Comparison of ENCODE assay signal across 8 mouse cellular contexts in the genomic region with DNA sequence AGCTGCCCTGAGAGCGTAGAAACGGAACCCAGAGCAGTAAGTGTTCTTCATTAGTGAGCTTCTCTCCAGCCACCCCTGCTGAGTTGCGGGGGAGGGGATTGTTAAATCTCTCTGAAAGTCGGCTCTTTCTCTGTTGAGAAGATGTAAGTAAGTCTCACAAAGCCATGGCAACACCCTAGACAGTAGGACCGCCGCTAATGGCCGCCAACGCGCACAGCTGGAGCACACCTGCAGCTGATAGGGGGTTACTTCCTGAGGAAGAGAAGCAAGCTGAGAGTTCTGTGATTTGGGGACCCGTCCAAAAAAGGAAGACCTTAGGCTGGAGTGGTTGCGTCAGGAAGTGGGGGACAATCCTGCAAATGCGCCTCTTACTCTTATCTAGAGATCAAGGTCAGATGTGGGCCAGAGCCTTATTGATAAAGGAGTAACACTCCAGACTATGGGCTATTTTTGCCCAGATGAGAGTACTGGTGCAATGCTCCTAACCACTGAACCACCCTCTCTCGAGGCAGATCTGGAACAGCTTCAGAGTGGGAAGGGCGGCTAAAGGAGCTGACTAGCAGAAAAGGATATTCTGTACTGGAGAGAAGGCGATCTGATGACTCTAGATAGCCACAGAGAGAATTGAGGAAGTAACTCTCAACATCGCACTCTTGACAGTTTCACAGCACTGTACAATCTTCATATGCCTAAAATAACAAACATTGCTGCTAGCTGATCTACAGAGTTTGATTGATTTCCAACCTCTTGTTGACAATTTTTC. TPM values are rescaled to one million over a fixed set of nuclear protein-coding genes. Genes with fewer than 3 reads are reported as not detected.
DNase-seq lines count a peak whose midpoint lies in the region; ATAC-seq and TF ChIP-seq lines count a peak whose summit lies in the region.

No protein-coding gene starts in this region.

- no peak overlapping the region for H3K27ac ChIP-seq in forebrain, embryonic 13.5 days
- peak overlapping the region; percentile 71 for H3K27ac ChIP-seq in intestine, postnatal 0 days (ENCODE audit: low read depth, low read length)

- H3ac ChIP-seq in myocyte (ENCODE audit: control insufficient read depth, insufficient read length): no peak overlapping the region

- TF ChIP-seq CTCF in G1E (IDR thresholded peaks at IDR 0.05; ENCODE audit: low read depth, low read length): no peak
- no peak for TF ChIP-seq CTCF in intestine, postnatal 0 days (IDR thresholded peaks at IDR 0.05; ENCODE audit: low read depth)

- H3K4me1 ChIP-seq in G1E (ENCODE audit: insufficient read depth, low read depth, low read length): peaks cover 83% of the 10 kb centered on the region
- peaks cover 21% of the 10 kb centered on the region; the same call in 1 of the 2 replicates for H3K4me1 ChIP-seq in forebrain, embryonic 13.5 days
- H3K4me1 ChIP-seq in intestine, postnatal 0 days (replicated peaks; ENCODE audit: control insufficient read depth, insufficient read depth, low read length): 0 out of 2 replicates have a peak, but pooled peaks cover 7% of the 10 kb centered on the region

- H3K27me3 ChIP-seq in G1E (ENCODE audit: insufficient read depth, low read length) (no peaks in the 10 kb centered on the region), myocyte (ENCODE audit: control insufficient read depth, insufficient read depth, insufficient read length) (no peaks in the 10 kb centered on the region)
- H3K27me3 ChIP-seq in forebrain, embryonic 13.5 days: peaks cover 18% of the 10 kb centered on the region
- no peaks in the 10 kb centered on the region for H3K27me3 ChIP-seq in intestine, postnatal 0 days (replicated peaks; ENCODE audit: control insufficient read depth, insufficient read depth, low read length)

- H3K9me3 ChIP-seq in G1E (replicated peaks): no peaks in the 10 kb centered on the region
- no peaks in the 10 kb centered on the region for H3K9me3 ChIP-seq in forebrain, embryonic 13.5 days (replicated peaks)
- no peaks in the 10 kb centered on the region for H3K9me3 ChIP-seq in intestine, postnatal 0 days (ENCODE audit: control insufficient read depth)

- TF ChIP-seq POLR2A in myocyte (IDR thresholded peaks at IDR 0.05; ENCODE audit: insufficient read length, low read depth): no peak

- 27% methylated on average over 16 of the region's 16 CpGs for WGBS in forebrain, embryonic 13.5 days
- WGBS in intestine, postnatal 0 days: 32% methylated on average over 16 of the region's 16 CpGs

- H3K4me2 ChIP-seq in forebrain, embryonic 13.5 days: peak overlapping the region; percentile 89
- H3K4me2 ChIP-seq in intestine, postnatal 0 days (replicated peaks; ENCODE audit: low read depth): peak overlapping the region; percentile 93
- peak overlapping the region; percentile 66 for H3K4me2 ChIP-seq in myocyte (ENCODE audit: low read depth)

- peak; percentile 28 to 29 for DNase-seq in cerebellum, adult 18-20 months
- DNase-seq in G1E (ENCODE audit: low spot score): peak; percentile 47
- peak; percentile 40 for DNase-seq in thymus, postnatal 25 days
- no peak for DNase-seq in right cerebral cortex, postnatal 4 days

- no peaks in the 10 kb centered on the region for H3K79me2 ChIP-seq in myocyte (ENCODE audit: control insufficient read depth, insufficient read depth)

- H3K9ac ChIP-seq in forebrain, embryonic 13.5 days: no peak overlapping the region
- H3K9ac ChIP-seq in intestine, postnatal 0 days (ENCODE audit: low read depth, low read length): no peak overlapping the region

- no peak for ATAC-seq in cerebellum, adult (ENCODE audit: insufficient number of reproducible peaks, low FRiP score, low TSS enrichment)
- peak; percentile 32 for ATAC-seq in G1E (ENCODE audit: extremely low read depth, insufficient number of reproducible peaks, low FRiP score, poor library complexity, severe bottlenecking)
- ATAC-seq in forebrain, embryonic 13.5 days: no peak
- ATAC-seq in intestine, postnatal 0 days: no peak

- H3K36me3 ChIP-seq in G1E (replicated peaks) (peaks cover 20% of the 10 kb centered on the region), myocyte (ENCODE audit: control insufficient read depth, insufficient read depth) (no peaks in the 10 kb centered on the region)
- H3K36me3 ChIP-seq in forebrain, embryonic 13.5 days (ENCODE audit: poor library complexity, severe bottlenecking): no peaks in the 10 kb centered on the region
- no peaks in the 10 kb centered on the region for H3K36me3 ChIP-seq in intestine, postnatal 0 days (ENCODE audit: control insufficient read depth, insufficient read depth)

- H3K4me3 ChIP-seq in G1E (ENCODE audit: low read depth, low read length) (peak overlapping the region; percentile 83), myocyte (peak overlapping the region; percentile 37)
- peak overlapping the region; percentile 60 for H3K4me3 ChIP-seq in forebrain, embryonic 13.5 days
- peak overlapping the region; percentile 73 for H3K4me3 ChIP-seq in intestine, postnatal 0 days (ENCODE audit: low read depth, low read length)

TF ChIP-seq in myocyte, 11 proteins besides CTCF, POLR2A, EP300 and RAD21:
- TF ChIP-seq USF1 (IDR thresholded peaks at IDR 0.05; ENCODE audit: low read depth): no peak
- TF ChIP-seq CEBPB (IDR thresholded peaks at IDR 0.05; ENCODE audit: insufficient read depth, poor library complexity, severe bottlenecking): no peak
- TF ChIP-seq POLR2AphosphoS2 (IDR thresholded peaks at IDR 0.05; ENCODE audit: insufficient read length, low read depth): no peak
- no peak for TF ChIP-seq TCF3 (IDR thresholded peaks at IDR 0.05; ENCODE audit: insufficient read length, low read depth)
- no peak for TF ChIP-seq TCF12 (IDR thresholded peaks at IDR 0.05; ENCODE audit: insufficient read depth, poor library complexity, severe bottlenecking)
- no peak for TF ChIP-seq MYOD1 (IDR thresholded peaks at IDR 0.05; ENCODE audit: control insufficient read depth in 1 of 3, insufficient read length in 2 of 3, low read depth in 2 of 3)
- no peak for TF ChIP-seq SRF (IDR thresholded peaks at IDR 0.05; ENCODE audit: control insufficient read depth, insufficient read length, low read depth)
- no peak for TF ChIP-seq MAX (IDR thresholded peaks at IDR 0.05; ENCODE audit: low read depth)
- TF ChIP-seq MYOG (IDR thresholded peaks at IDR 0.05; ENCODE audit: control insufficient read depth in 1 of 3, insufficient read depth in 1 of 3, insufficient read length in 2 of 3, low read depth in 2 of 3): no peak
- TF ChIP-seq REST (IDR thresholded peaks at IDR 0.05; ENCODE audit: insufficient read depth, insufficient read length): no peak
- no peak for TF ChIP-seq E2F4 (IDR thresholded peaks at IDR 0.05; ENCODE audit: insufficient read depth)

RNA-seq across cellular contexts. Expression of a gene that starts 1.0 kb away (rescaled TPM):
- total RNA-seq in G1E (2014; fragmentation: Nextera tagmentation) (39.3 and 55.3 TPM in 2 replicates), G1E (2017) (18.1 and 28.3 TPM in 2 replicates)
- polyA plus RNA-seq in G1E (2012) (7.7 and 8.0 TPM in 2 replicates), myocyte (2012; fragmentation: generic; extraction: Trizol) (2.4 TPM)
- polyA plus RNA-seq in forebrain, embryonic 13.5 days (2015; fragmentation: Nextera tagmentation; extraction: Ambion mirVana): 3.0 TPM in 2 replicates
- 263 and 296 TPM in 2 replicates for polyA plus RNA-seq in intestine, postnatal 0 days (2015; fragmentation: Nextera tagmentation; extraction: Ambion mirVana)

RNA-seq across cellular contexts. Expression of a gene that starts 35.4 kb away (rescaled TPM):
- total RNA-seq in G1E (2014; fragmentation: Nextera tagmentation) (117 and 134 TPM in 2 replicates), G1E (2017) (224 and 245 TPM in 2 replicates)
- polyA plus RNA-seq in G1E (2012) (11.0 and 18.1 TPM in 2 replicates), myocyte (2012; fragmentation: generic; extraction: Trizol) (220 TPM)
- 563 and 585 TPM in 2 replicates for polyA plus RNA-seq in forebrain, embryonic 13.5 days (2015; fragmentation: Nextera tagmentation; extraction: Ambion mirVana)
- 492 and 500 TPM in 2 replicates for polyA plus RNA-seq in intestine, postnatal 0 days (2015; fragmentation: Nextera tagmentation; extraction: Ambion mirVana)

Comparison
In these comparisons a context has a peak if more than half of its experiments do, and no peak if none do; other contexts are left out.
1. RNA of a gene that starts 1.0 kb away (polyA plus RNA-seq): 263 to 296 TPM in intestine, postnatal 0 days; 7.7 to 8.0 TPM in G1E, 3.0 TPM in forebrain, embryonic 13.5 days and 2.4 TPM in myocyte (single experiment); every median in the first group is over 10 times any median in the second.
2. RNA of a gene that starts 35.4 kb away (polyA plus RNA-seq): 563 to 585 TPM in forebrain, embryonic 13.5 days, 492 to 500 TPM in intestine, postnatal 0 days and 220 TPM in myocyte (single experiment); 11.0 to 18.1 TPM in G1E; every median in the first group is over 10 times any median in the second.
3. Peak in every context shown above with its lines, with median percentiles within 50 percentile points of each other: H3K4me3 ChIP-seq and H3K4me2 ChIP-seq.